Comparison of ENCODE assay signal across 10 mouse cellular contexts in genomic region chr12:100310471-100311392, GRCm38 (mm10).
DNase-seq lines count a peak whose midpoint lies in the region; ATAC-seq lines count a peak whose summit lies in the region.
"Had no signal": no experiment of that assay in that cellular context is flagged by ENCODE, and none has a peak within 500 bp of the region (broad histone marks: within the 10 kb centered on the region; RNA-seq: fewer than 3 reads in every experiment).

No protein-coding gene starts in this region.

- no peak for ATAC-seq in neural tube, embryonic 13.5 days (ENCODE audit: low read depth)
- ATAC-seq in hindbrain, embryonic 14.5 days (ENCODE audit: low FRiP score): no peak
- no peak for ATAC-seq in kidney, embryonic 14.5 days (ENCODE audit: low FRiP score, low TSS enrichment)

- H3K4me1 ChIP-seq in neural tube, embryonic 13.5 days (replicated peaks): peaks cover 91% of the 10 kb centered on the region
- H3K4me1 ChIP-seq in hindbrain, embryonic 14.5 days (replicated peaks; ENCODE audit: control insufficient read depth, insufficient read depth, low read length): peaks cover 70% of the 10 kb centered on the region
- no peaks in the 10 kb centered on the region for H3K4me1 ChIP-seq in kidney, embryonic 14.5 days (ENCODE audit: control insufficient read depth, insufficient read depth, low read length)

- WGBS in neural tube, embryonic 13.5 days: 34% methylated on average over 6 of the region's 6 CpGs
- 58% methylated on average over 6 of the region's 6 CpGs for WGBS in hindbrain, embryonic 14.5 days
- WGBS in kidney, embryonic 14.5 days: 53% methylated on average over 6 of the region's 6 CpGs

- H3K27ac ChIP-seq in neural tube, embryonic 13.5 days (replicated peaks): peak overlapping the region; percentile 72
- H3K27ac ChIP-seq in hindbrain, embryonic 14.5 days: peak overlapping the region; percentile 5; the same call in 1 of the 2 replicates
- H3K27ac ChIP-seq in kidney, embryonic 14.5 days (ENCODE audit: low read depth, low read length): no peak overlapping the region
- H3K27ac ChIP-seq: embryonic facial prominence, embryonic 13.5 days; macrophage had no signal

- no peak overlapping the region for H3K4me3 ChIP-seq in neural tube, embryonic 13.5 days
- no peak overlapping the region for H3K4me3 ChIP-seq in hindbrain, embryonic 14.5 days (replicated peaks; ENCODE audit: low read length)
- H3K4me3 ChIP-seq in kidney, embryonic 14.5 days (ENCODE audit: low read length): no peak overlapping the region
- H3K4me3 ChIP-seq: embryonic facial prominence, embryonic 13.5 days had no signal

- H3K4me2 ChIP-seq in neural tube, embryonic 13.5 days: no peak overlapping the region
- H3K4me2 ChIP-seq in hindbrain, embryonic 14.5 days (replicated peaks): no peak overlapping the region
- no peak overlapping the region for H3K4me2 ChIP-seq in kidney, embryonic 14.5 days (replicated peaks; ENCODE audit: low read depth, low read length)
- H3K4me2 ChIP-seq: embryonic facial prominence, embryonic 13.5 days had no signal

- no peak for DNase-seq in neural tube, embryonic 10.5 days (ENCODE audit: extremely low spot score, low spot score)
- peak; percentile 61 to 75 for DNase-seq in cerebellum, postnatal 10 days
- no peak for DNase-seq in hindbrain, embryonic 14.5 days (ENCODE audit: low spot score)
- peak; percentile 48 for DNase-seq in retina, embryonic 14.5 days (ENCODE audit: low spot score)
- no peak for DNase-seq in frontal cortex, postnatal 36 days (ENCODE audit: low spot score in 2 of 2)
- DNase-seq in thymus, postnatal 4 days: no peak

- H3K9ac ChIP-seq in neural tube, embryonic 13.5 days: peak overlapping the region; percentile 47
- peak overlapping the region; percentile 10; the same call in 1 of the 2 replicates for H3K9ac ChIP-seq in hindbrain, embryonic 14.5 days
- no peak overlapping the region for H3K9ac ChIP-seq in kidney, embryonic 14.5 days (ENCODE audit: low read depth, low read length)
- H3K9ac ChIP-seq: embryonic facial prominence, embryonic 13.5 days had no signal

- H3K9me3 ChIP-seq in neural tube, embryonic 13.5 days: no peaks in the 10 kb centered on the region
- H3K9me3 ChIP-seq in hindbrain, embryonic 14.5 days (ENCODE audit: control insufficient read depth, low read length): no peaks in the 10 kb centered on the region
- H3K9me3 ChIP-seq in kidney, embryonic 14.5 days (ENCODE audit: control insufficient read depth, low read length): no peaks in the 10 kb centered on the region
- H3K9me3 ChIP-seq: embryonic facial prominence, embryonic 13.5 days had no signal

- no peaks in the 10 kb centered on the region for H3K27me3 ChIP-seq in neural tube, embryonic 13.5 days
- H3K27me3 ChIP-seq in hindbrain, embryonic 14.5 days (ENCODE audit: control insufficient read depth, insufficient read depth, low read length): no peaks in the 10 kb centered on the region
- H3K27me3 ChIP-seq in kidney, embryonic 14.5 days (ENCODE audit: control insufficient read depth, insufficient read depth, low read length): no peaks in the 10 kb centered on the region
- H3K27me3 ChIP-seq: embryonic facial prominence, embryonic 13.5 days had no signal

- no peaks in the 10 kb centered on the region for H3K36me3 ChIP-seq in neural tube, embryonic 13.5 days
- H3K36me3 ChIP-seq in hindbrain, embryonic 14.5 days (replicated peaks; ENCODE audit: control insufficient read depth, insufficient read depth): no peaks in the 10 kb centered on the region
- H3K36me3 ChIP-seq in kidney, embryonic 14.5 days (ENCODE audit: control insufficient read depth, insufficient read depth, low read length): no peaks in the 10 kb centered on the region; the same call in 1 of the 2 replicates

Comparison
In these comparisons a context has a peak if more than half of its experiments do, and no peak if none do; other contexts are left out.
1. DNase-seq: peak in cerebellum, postnatal 10 days (2 of 2) and retina, embryonic 14.5 days (single experiment); none in neural tube, embryonic 10.5 days (single experiment), hindbrain, embryonic 14.5 days (single experiment), frontal cortex, postnatal 36 days (0 of 2) and thymus, postnatal 4 days (single experiment).